Mouse (Mus musculus) ES-Bruce4 (cell line): Measurements from ENCODE around the gene Ggt1.

Experiments used
- CTCF ChIP-seq: IDR thresholded peaks from one replicate; pipeline ENCODE4 v1.8.1; 2011; ENCODE audit warnings: low read depth, low read length
- EP300 ChIP-seq: IDR thresholded peaks from 2 replicates; pipeline ENCODE4 v1.6.1; 2011; ENCODE audit warnings: low read depth, low read length; ENCODE audit not compliant: insufficient read depth
- POLR2A ChIP-seq: IDR thresholded peaks from one replicate; pipeline ENCODE4 v1.8.1; 2011; ENCODE audit warnings: low read length; ENCODE audit not compliant: insufficient read depth

- no peak for TF ChIP-seq CTCF
- TF ChIP-seq POLR2A: no peak
- no peak for TF ChIP-seq EP300
Observed at GRCm38 (mm10) chr10:75607253-75607652, 45.8 kb downstream of the Ggt1 start.
